Mouse (Mus musculus) intestine, postnatal 0 days (tissue): Measurements from ENCODE around the gene Cfap20. TPM values are rescaled to one million over a fixed set of nuclear protein-coding genes. Genes with fewer than 3 reads are reported as not detected.

Experiments used
- ATAC-seq: fragments of 200-750 bp; cut with Nextera tagmentation; 2 replicates; pipeline ENCODE4 v1.8.0; 2017; ENCODE audit warnings: mild to moderate bottlenecking, moderate TSS enrichment, moderate library complexity
- H3K27ac ChIP-seq: fragments of 300-500 bp; sonication (generic); 2 replicates; pipeline ENCODE4 v1.5.1; 2014; ENCODE audit warnings: mild to moderate bottlenecking, low read depth, low read length, moderate library complexity
- H3K27me3 ChIP-seq: fragments of 300-500 bp; sonication (generic); replicated peaks from 2 replicates; pipeline ENCODE4 v1.6.1; 2014; ENCODE audit warnings: low read length, mixed read lengths; ENCODE audit not compliant: control insufficient read depth, insufficient read depth
- H3K36me3 ChIP-seq: fragments of 300-500 bp; sonication (generic); 2 replicates; pipeline ENCODE4 v1.6.1; 2014; ENCODE audit warnings: mild to moderate bottlenecking, moderate library complexity; ENCODE audit not compliant: control insufficient read depth, insufficient read depth
- H3K4me1 ChIP-seq: fragments of 300-500 bp; sonication (generic); replicated peaks from 2 replicates; pipeline ENCODE4 v1.6.1; 2014; ENCODE audit warnings: antibody characterized with exemption, low read length, mixed read lengths; ENCODE audit not compliant: control insufficient read depth, insufficient read depth
- H3K4me2 ChIP-seq: fragments of 300-500 bp; sonication (generic); replicated peaks from 2 replicates; pipeline ENCODE4 v1.6.1; 2014; ENCODE audit warnings: low read depth, mild to moderate bottlenecking, moderate library complexity
- H3K4me3 ChIP-seq: fragments of 300-500 bp; sonication (generic); 2 replicates; pipeline ENCODE4 v1.5.1; 2014; ENCODE audit warnings: low read depth, low read length
- H3K9ac ChIP-seq: fragments of 300-500 bp; sonication (generic); 2 replicates; pipeline ENCODE4 v1.6.1; 2014; ENCODE audit warnings: mild to moderate bottlenecking, low read depth, low read length
- H3K9me3 ChIP-seq: fragments of 300-500 bp; sonication (generic); 2 replicates; pipeline ENCODE4 v1.6.1; 2016; ENCODE audit warnings: mixed run types; ENCODE audit not compliant: control insufficient read depth
- CTCF ChIP-seq: sonication (generic); IDR thresholded peaks from 2 replicates; pipeline ENCODE4 v1.5.1; 2016; ENCODE audit warnings: low read depth, mild to moderate bottlenecking, control low read depth, antibody characterized with exemption, moderate library complexity
- WGBS: fragments of 180-500 bp; shearing (Covaris S2); extraction: QIAGEN DNeasy Blood & Tissue Kit; methylation state at CpG from one replicate; pipeline ENCODE4 v1.1.7; 2014; 5-methylcytosine and 5-hydroxymethylcytosine counted together
- polyA plus RNA-seq: library from polyadenylated mRNA; unstranded; fragments of >200 nt; fragmentation: Nextera tagmentation; extraction: Ambion mirVana; gene quantifications from 2 replicates; pipeline ENCODE4 v1.2.1, GENCODE M21; 2015

The Cfap20 gene
- polyA plus RNA-seq, 1 experiment from 2014 or later = 62.2 TPM

- 86% methylated on average over 7 of the region's 7 CpGs for WGBS
- Histone ChIP-seq H3K4me1 (no peaks in the 10 kb centered on the region), H3K9ac (no peak overlapping the region), H3K27ac (no peak overlapping the region), H3K27me3 (no peaks in the 10 kb centered on the region), H3K9me3 (no peaks in the 10 kb centered on the region), H3K4me2 (no peak overlapping the region), H3K36me3 (peaks cover 42% of the 10 kb centered on the region), H3K4me3 (no peak overlapping the region)
- no peak for ATAC-seq
- no peak for TF ChIP-seq CTCF
These were observed 13.0 kb upstream of the Cfap20 start for GRCm38 (mm10) chr8:95447661-95448060.

GRCm38 (mm10) chr8:95445042-95445441, 10.4 kb upstream of the Cfap20 start:
- Histone ChIP-seq H3K36me3 (peaks cover 21% of the 10 kb centered on the region), H3K4me3 (no peak overlapping the region), H3K4me1 (no peaks in the 10 kb centered on the region), H3K27me3 (no peaks in the 10 kb centered on the region), H3K9me3 (no peaks in the 10 kb centered on the region), H3K27ac (no peak overlapping the region), H3K4me2 (no peak overlapping the region), H3K9ac (no peak overlapping the region)
- no peak for ATAC-seq
- 86% methylated on average over 4 of the region's 4 CpGs for WGBS
- no peak for TF ChIP-seq CTCF

GRCm38 (mm10) chr8:95441491-95442039, 6.9 kb upstream of the Cfap20 start:
- no peaks in the 10 kb centered on the region for H3K9me3 ChIP-seq
- no peak for TF ChIP-seq CTCF
- no peaks in the 10 kb centered on the region for H3K36me3 ChIP-seq
- no peak overlapping the region for H3K4me3 ChIP-seq
- peak; percentile 45; the same call in 1 of the 2 replicates for ATAC-seq
- H3K9ac ChIP-seq = no peak overlapping the region
- no peaks in the 10 kb centered on the region for H3K27me3 ChIP-seq
- no peaks in the 10 kb centered on the region for H3K4me1 ChIP-seq
- no peak overlapping the region for H3K4me2 ChIP-seq
- 28% methylated on average over 5 of the region's 5 CpGs for WGBS
- H3K27ac ChIP-seq = no peak overlapping the region

- H3K4me2 ChIP-seq = no peak overlapping the region
- H3K9me3 ChIP-seq = no peaks in the 10 kb centered on the region
- 52% methylated on average over 5 of the region's 5 CpGs for WGBS
- TF ChIP-seq CTCF = no peak
- H3K4me3 ChIP-seq = no peak overlapping the region
- no peaks in the 10 kb centered on the region for H3K4me1 ChIP-seq
- ATAC-seq = no peak
- H3K9ac ChIP-seq = no peak overlapping the region
- H3K36me3 ChIP-seq = no peaks in the 10 kb centered on the region
- H3K27ac ChIP-seq = no peak overlapping the region
- H3K27me3 ChIP-seq = no peaks in the 10 kb centered on the region
These were observed 5.6 kb upstream of the Cfap20 start for GRCm38 (mm10) chr8:95440168-95440709.

GRCm38 (mm10) chr8:95439421-95439820, 4.8 kb upstream of the Cfap20 start:
- Histone ChIP-seq H3K4me1 (no peaks in the 10 kb centered on the region), H3K4me3 (no peak overlapping the region), H3K27me3 (no peaks in the 10 kb centered on the region), H3K36me3 (no peaks in the 10 kb centered on the region), H3K4me2 (no peak overlapping the region), H3K27ac (no peak overlapping the region), H3K9ac (no peak overlapping the region), H3K9me3 (no peaks in the 10 kb centered on the region)
- 87% methylated on average over 2 of the region's 2 CpGs for WGBS
- ATAC-seq = no peak
- no peak for TF ChIP-seq CTCF

- 48% methylated on average over 5 of the region's 5 CpGs for WGBS
- Histone ChIP-seq H3K36me3 (no peaks in the 10 kb centered on the region), H3K4me3 (no peak overlapping the region), H3K4me2 (no peak overlapping the region), H3K9me3 (no peaks in the 10 kb centered on the region), H3K9ac (no peak overlapping the region), H3K27ac (no peak overlapping the region), H3K4me1 (peaks cover 12% of the 10 kb centered on the region; the same call in 1 of the 2 replicates), H3K27me3 (no peaks in the 10 kb centered on the region)
- ATAC-seq = no peak
- no peak for TF ChIP-seq CTCF
These were observed 2.8 kb upstream of the Cfap20 start for GRCm38 (mm10) chr8:95437341-95437992.
